Comparison of ENCODE assay signal across 12 mouse cellular contexts in genomic region chr4:132573327-132573726, GRCm38 (mm10). TPM values are rescaled to one million over a fixed set of nuclear protein-coding genes. Genes with fewer than 3 reads are reported as not detected.
DNase-seq lines count a peak whose midpoint lies in the region; ATAC-seq and TF ChIP-seq lines count a peak whose summit lies in the region.
"Had no signal": no experiment of that assay in that cellular context is flagged by ENCODE, and none has a peak within 500 bp of the region (broad histone marks: within the 10 kb centered on the region; RNA-seq: fewer than 3 reads in every experiment).

No protein-coding gene starts in this region.

- ATAC-seq in limb, embryonic 14.5 days (ENCODE audit: low FRiP score, low read depth): no peak
- peak; percentile 70 for ATAC-seq in CD4-positive, CD25-positive, alpha-beta regulatory T cell, adult 4 months
- no peak for ATAC-seq in intestine, postnatal 0 days
- ATAC-seq: forebrain, embryonic 15.5 days had no signal

- no peaks in the 10 kb centered on the region for H3K36me3 ChIP-seq in limb, embryonic 14.5 days (ENCODE audit: control insufficient read depth, insufficient read depth, low read length)
- H3K36me3 ChIP-seq in limb, embryonic 10.5 days: no peaks in the 10 kb centered on the region
- no peaks in the 10 kb centered on the region for H3K36me3 ChIP-seq in intestine, postnatal 0 days (ENCODE audit: control insufficient read depth, insufficient read depth)
- no peaks in the 10 kb centered on the region for H3K36me3 ChIP-seq in hindbrain, embryonic 10.5 days
- H3K36me3 ChIP-seq: forebrain, embryonic 15.5 days; hindbrain, embryonic 12.5 days had no signal

- TF ChIP-seq POLR2A in limb, embryonic 14.5 days (IDR thresholded peaks at IDR 0.05; ENCODE audit: borderline replicate concordance, extremely low read depth, insufficient read depth, insufficient read length): no peak
- TF ChIP-seq POLR2A in brain, embryonic 14.5 days (IDR thresholded peaks at IDR 0.05; ENCODE audit: borderline replicate concordance, extremely low read depth, insufficient read depth, insufficient read length, poor library complexity, severe bottlenecking): no peak

- H3K9me3 ChIP-seq in limb, embryonic 14.5 days (ENCODE audit: control insufficient read depth, low read length): no peaks in the 10 kb centered on the region
- H3K9me3 ChIP-seq in limb, embryonic 10.5 days (replicated peaks): no peaks in the 10 kb centered on the region
- no peaks in the 10 kb centered on the region for H3K9me3 ChIP-seq in intestine, postnatal 0 days (ENCODE audit: control insufficient read depth)
- peaks cover 4% of the 10 kb centered on the region; the same call in 1 of the 2 replicates for H3K9me3 ChIP-seq in hindbrain, embryonic 10.5 days
- H3K9me3 ChIP-seq: forebrain, embryonic 15.5 days; hindbrain, embryonic 12.5 days had no signal

- no peaks in the 10 kb centered on the region for H3K4me1 ChIP-seq in limb, embryonic 14.5 days (ENCODE audit: control insufficient read depth, insufficient read depth, low read length)
- H3K4me1 ChIP-seq in limb, embryonic 10.5 days: peaks cover 11% of the 10 kb centered on the region
- H3K4me1 ChIP-seq in intestine, postnatal 0 days (replicated peaks; ENCODE audit: control insufficient read depth, insufficient read depth, low read length): peaks cover 4% of the 10 kb centered on the region; the same call in 1 of the 2 replicates
- peaks cover 4% of the 10 kb centered on the region; the same call in 1 of the 2 replicates for H3K4me1 ChIP-seq in hindbrain, embryonic 10.5 days (replicated peaks)
- H3K4me1 ChIP-seq: hindbrain, embryonic 12.5 days had no signal

- WGBS in limb, embryonic 14.5 days: 33% methylated on average over 11 of the region's 11 CpGs
- 75% methylated on average over 11 of the region's 11 CpGs for WGBS in limb, embryonic 10.5 days
- WGBS in intestine, postnatal 0 days: 45% methylated on average over 11 of the region's 11 CpGs
- 77% methylated on average over 11 of the region's 11 CpGs for WGBS in hindbrain, embryonic 10.5 days

- no peak overlapping the region for H3K9ac ChIP-seq in limb, embryonic 14.5 days (ENCODE audit: low read depth, low read length, severe bottlenecking)
- H3K9ac ChIP-seq in intestine, postnatal 0 days (ENCODE audit: low read depth, low read length): no peak overlapping the region
- H3K9ac ChIP-seq: forebrain, embryonic 15.5 days; hindbrain, embryonic 12.5 days had no signal

- no peak for TF ChIP-seq CTCF in brain, embryonic 14.5 days (IDR thresholded peaks at IDR 0.05; ENCODE audit: borderline replicate concordance, extremely low read depth, insufficient read depth, insufficient read length)
- no peak for TF ChIP-seq CTCF in intestine, postnatal 0 days (IDR thresholded peaks at IDR 0.05; ENCODE audit: low read depth)

- H3K27ac ChIP-seq in limb, embryonic 14.5 days (replicated peaks; ENCODE audit: low read depth, low read length): no peak overlapping the region
- H3K27ac ChIP-seq in limb, embryonic 10.5 days: no peak overlapping the region
- H3K27ac ChIP-seq in intestine, postnatal 0 days (ENCODE audit: low read depth, low read length): no peak overlapping the region
- no peak overlapping the region for H3K27ac ChIP-seq in hindbrain, embryonic 10.5 days
- H3K27ac ChIP-seq: forebrain, embryonic 15.5 days; hindbrain, embryonic 12.5 days had no signal

- peak; percentile 9 for DNase-seq in limb, embryonic 14.5 days (ENCODE audit: low spot score)
- no peak for DNase-seq in limb, embryonic 10.5 days (ENCODE audit: low spot score)
- peak; percentile 33 for DNase-seq in brain, embryonic 14.5 days (ENCODE audit: low read depth)
- DNase-seq in embryo, embryonic 10 days (ENCODE audit: low spot score): no peak
- no peak for DNase-seq in hindbrain, embryonic 10.5 days (ENCODE audit: low spot score)
- DNase-seq: adrenal gland, postnatal 25 days; embryo, embryonic 11 days; right cerebral cortex, postnatal 25 days had no signal

- no peak overlapping the region for H3K4me2 ChIP-seq in limb, embryonic 14.5 days (replicated peaks; ENCODE audit: low read depth, low read length, severe bottlenecking)
- H3K4me2 ChIP-seq in intestine, postnatal 0 days (replicated peaks; ENCODE audit: low read depth): 0 out of 2 replicates have a peak overlapping the region, but pooled peaks have one; percentile 2
- H3K4me2 ChIP-seq: forebrain, embryonic 15.5 days; hindbrain, embryonic 12.5 days had no signal

- H3K4me3 ChIP-seq in limb, embryonic 14.5 days (replicated peaks; ENCODE audit: low read length): no peak overlapping the region
- H3K4me3 ChIP-seq in limb, embryonic 10.5 days: no peak overlapping the region
- no peak overlapping the region for H3K4me3 ChIP-seq in intestine, postnatal 0 days (ENCODE audit: low read depth, low read length)
- H3K4me3 ChIP-seq in hindbrain, embryonic 10.5 days: no peak overlapping the region
- H3K4me3 ChIP-seq: forebrain, embryonic 15.5 days; hindbrain, embryonic 12.5 days had no signal

- no peaks in the 10 kb centered on the region for H3K27me3 ChIP-seq in limb, embryonic 14.5 days (ENCODE audit: control insufficient read depth, insufficient read depth, low read length)
- H3K27me3 ChIP-seq in limb, embryonic 10.5 days (ENCODE audit: low read depth, poor library complexity, severe bottlenecking): no peaks in the 10 kb centered on the region
- H3K27me3 ChIP-seq in intestine, postnatal 0 days (replicated peaks; ENCODE audit: control insufficient read depth, insufficient read depth, low read length): no peaks in the 10 kb centered on the region
- no peaks in the 10 kb centered on the region for H3K27me3 ChIP-seq in hindbrain, embryonic 10.5 days (ENCODE audit: insufficient read depth, poor library complexity, severe bottlenecking)
- H3K27me3 ChIP-seq: forebrain, embryonic 15.5 days; hindbrain, embryonic 12.5 days had no signal

RNA-seq across cellular contexts. Expression of gene Ptafr, which starts 9.5 kb away (rescaled TPM):
- polyA plus RNA-seq in limb, embryonic 14.5 days (2012; rRNA removed): 1.2 and 1.3 TPM in 2 replicates
- 0.36 and 0.86 TPM in 2 replicates for polyA plus RNA-seq in limb, embryonic 14.5 days (2014; fragmentation: Nextera tagmentation; extraction: Ambion mirVana)
- 0.20 and 0.25 TPM in 2 replicates for polyA plus RNA-seq in limb, embryonic 10.5 days (2016; fragmentation: Nextera tagmentation; extraction: Ambion mirVana)
- polyA plus RNA-seq in CD4-positive, CD25-positive, alpha-beta regulatory T cell, adult 4 months (2017; shearing (Covaris generic)): 1 to 10 TPM; 3.8 to 4.2 TPM
- 0.38 and 0.68 TPM in 2 replicates for polyA plus RNA-seq in brain, embryonic 14.5 days (2012; rRNA removed)
- polyA plus RNA-seq in intestine, postnatal 0 days (2015; fragmentation: Nextera tagmentation; extraction: Ambion mirVana): 4.7 and 5.2 TPM in 2 replicates
- 0.42 and 0.81 TPM in 2 replicates for polyA plus RNA-seq in hindbrain, embryonic 10.5 days (2016; fragmentation: Nextera tagmentation; extraction: Ambion mirVana)

RNA-seq across cellular contexts. Expression of gene Dnajc8, which starts 38.0 kb away (rescaled TPM):
- 91.3 and 114 TPM in 2 replicates for polyA plus RNA-seq in limb, embryonic 14.5 days (2012; rRNA removed)
- 144 and 153 TPM in 2 replicates for polyA plus RNA-seq in limb, embryonic 14.5 days (2014; fragmentation: Nextera tagmentation; extraction: Ambion mirVana)
- 213 and 229 TPM in 2 replicates for polyA plus RNA-seq in limb, embryonic 10.5 days (2016; fragmentation: Nextera tagmentation; extraction: Ambion mirVana)
- polyA plus RNA-seq in CD4-positive, CD25-positive, alpha-beta regulatory T cell, adult 4 months (2017; shearing (Covaris generic)): 100 to 1,000 TPM; 322 to 338 TPM
- 102 and 106 TPM in 2 replicates for polyA plus RNA-seq in brain, embryonic 14.5 days (2012; rRNA removed)
- polyA plus RNA-seq in intestine, postnatal 0 days (2015; fragmentation: Nextera tagmentation; extraction: Ambion mirVana): 119 and 120 TPM in 2 replicates
- polyA plus RNA-seq in hindbrain, embryonic 10.5 days (2016; fragmentation: Nextera tagmentation; extraction: Ambion mirVana): 202 and 214 TPM in 2 replicates

RNA-seq across cellular contexts. Expression of gene Atpif1, which starts 39.9 kb away (rescaled TPM):
- 367 and 583 TPM in 2 replicates for polyA plus RNA-seq in limb, embryonic 14.5 days (2012; rRNA removed)
- polyA plus RNA-seq in limb, embryonic 14.5 days (2014; fragmentation: Nextera tagmentation; extraction: Ambion mirVana): 966 and 986 TPM in 2 replicates
- 1,005 and 1,007 TPM in 2 replicates for polyA plus RNA-seq in limb, embryonic 10.5 days (2016; fragmentation: Nextera tagmentation; extraction: Ambion mirVana)
- polyA plus RNA-seq in CD4-positive, CD25-positive, alpha-beta regulatory T cell, adult 4 months (2017; shearing (Covaris generic)): 100 to 1,000 TPM; 163 to 184 TPM
- 799 and 900 TPM in 2 replicates for polyA plus RNA-seq in brain, embryonic 14.5 days (2012; rRNA removed)
- 1,746 and 1,835 TPM in 2 replicates for polyA plus RNA-seq in intestine, postnatal 0 days (2015; fragmentation: Nextera tagmentation; extraction: Ambion mirVana)
- polyA plus RNA-seq in hindbrain, embryonic 10.5 days (2016; fragmentation: Nextera tagmentation; extraction: Ambion mirVana): 1,033 and 1,169 TPM in 2 replicates

Comparison
In these comparisons a context has a peak if more than half of its experiments do, and no peak if none do; other contexts are left out.
1. DNase-seq: peak in limb, embryonic 14.5 days (single experiment) and brain, embryonic 14.5 days (single experiment); none in limb, embryonic 10.5 days (single experiment), embryo, embryonic 10 days (single experiment) and hindbrain, embryonic 10.5 days (single experiment).